Mouse (Mus musculus): ENCODE measurements around the gene Klra3.
"Not testable (repeated sequence)": the region's sequence is repeated elsewhere in the genome, so short reads cannot be mapped to it uniquely, and the experiment has no call there.

Gene Klra3

DNA sequence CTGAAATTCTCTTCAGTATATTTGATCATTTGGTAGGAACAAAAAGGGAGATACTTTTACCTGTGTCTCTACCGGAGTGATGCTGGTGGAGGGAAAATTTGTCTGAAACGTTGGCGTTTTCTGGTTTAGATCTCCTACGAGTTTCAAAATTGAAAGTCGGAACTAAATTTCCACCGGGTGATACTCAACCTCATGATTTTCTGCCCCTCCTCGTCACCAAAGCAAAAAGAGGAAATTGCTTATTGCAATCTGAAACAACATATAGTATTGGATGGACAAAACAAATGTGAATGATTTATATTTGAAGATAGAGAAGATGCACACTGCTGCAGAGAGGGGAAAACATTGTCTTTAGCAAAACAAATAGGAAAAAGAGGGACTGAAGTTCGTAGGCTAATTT lies at the start of gene Klra3:
Klra3 (minus strand) TSS at position 164 of the 400 bp plus-strand sequence.
- DNase-seq: no peak

DNA sequence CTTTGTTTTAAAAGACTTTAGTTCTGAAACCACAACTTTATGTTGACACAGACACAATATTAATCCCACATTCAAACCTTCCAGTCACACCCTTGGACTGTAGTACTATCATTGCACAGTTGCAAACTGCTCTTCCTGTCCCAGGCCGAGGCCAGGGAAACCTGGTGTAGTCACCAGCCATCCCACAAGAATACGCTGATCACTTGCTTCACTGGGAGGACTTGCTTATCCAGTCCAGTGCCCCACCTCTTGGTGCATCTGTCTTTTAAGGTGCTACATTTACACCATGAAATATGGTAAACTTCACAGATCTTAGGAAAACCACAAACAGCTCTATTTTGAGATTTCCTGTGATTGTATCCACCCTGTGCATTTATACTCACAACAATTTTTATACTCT lies 49.4 kb upstream of the Klra3 start, which contains the start of gene Klra1:
Klra1 (minus strand) TSS at position 125 of the 400 bp plus-strand sequence.
- no peak for DNase-seq

DNA sequence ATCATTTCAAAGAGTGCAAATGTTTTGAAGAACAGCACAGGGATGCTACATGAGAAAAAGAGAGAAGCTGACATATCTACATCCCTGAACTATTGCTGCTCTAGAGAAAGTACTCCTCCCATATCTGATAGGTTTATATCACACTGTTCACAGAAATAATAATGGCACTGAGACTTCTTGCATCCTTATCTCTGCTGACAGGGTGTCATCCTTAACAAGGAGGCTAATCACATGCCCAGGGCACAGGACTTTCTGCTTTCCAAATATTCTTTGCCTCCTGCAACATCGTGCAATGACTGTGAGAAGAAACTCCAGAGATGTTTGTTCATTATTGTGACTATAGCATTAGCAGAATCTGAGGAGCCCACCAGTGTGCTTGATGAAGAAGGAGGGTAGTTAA lies 48.4 kb upstream of the Klra3 start:
- DNase-seq: no peak

DNA sequence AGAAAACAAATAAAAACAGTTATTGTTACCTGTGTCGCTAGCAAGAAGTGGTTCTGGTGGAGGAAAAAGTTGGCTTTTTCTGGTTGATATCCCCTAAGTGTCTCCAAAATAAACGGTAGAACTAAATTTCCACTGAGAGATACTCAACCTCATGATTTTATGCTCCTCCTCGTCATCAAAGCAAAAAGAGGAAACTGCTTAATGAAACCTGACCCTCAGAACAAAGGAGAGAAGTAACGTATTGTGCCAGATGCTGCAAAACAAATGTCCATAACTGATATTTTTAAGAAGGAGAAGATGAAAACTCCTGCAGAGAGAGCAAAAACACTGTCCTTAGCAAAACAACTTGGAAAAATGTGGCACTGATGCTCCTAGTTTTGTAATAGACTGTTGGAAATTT lies 45.0 kb upstream of the Klra3 start:
- no peak for DNase-seq

DNA sequence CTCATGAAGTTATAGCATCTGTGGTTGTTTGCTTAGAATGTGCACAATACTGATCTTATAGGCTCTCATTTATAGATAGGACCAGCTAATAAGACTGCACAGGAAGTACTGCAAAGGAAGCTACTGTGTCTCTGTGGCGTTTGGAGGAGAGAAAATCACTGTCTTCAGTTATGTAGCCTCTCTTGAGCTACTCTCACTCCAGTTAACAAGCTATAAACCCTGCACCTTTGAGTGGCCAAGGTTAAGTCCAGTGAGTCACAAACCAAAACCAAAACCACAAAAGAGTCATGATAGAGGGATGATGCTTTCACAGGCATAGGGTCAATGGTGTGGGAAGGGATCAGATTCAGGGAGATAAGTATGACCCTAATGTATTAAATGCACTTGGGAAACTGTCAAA lies 8.0 kb upstream of the Klra3 start:
- not testable (repeated sequence) for DNase-seq

DNA sequence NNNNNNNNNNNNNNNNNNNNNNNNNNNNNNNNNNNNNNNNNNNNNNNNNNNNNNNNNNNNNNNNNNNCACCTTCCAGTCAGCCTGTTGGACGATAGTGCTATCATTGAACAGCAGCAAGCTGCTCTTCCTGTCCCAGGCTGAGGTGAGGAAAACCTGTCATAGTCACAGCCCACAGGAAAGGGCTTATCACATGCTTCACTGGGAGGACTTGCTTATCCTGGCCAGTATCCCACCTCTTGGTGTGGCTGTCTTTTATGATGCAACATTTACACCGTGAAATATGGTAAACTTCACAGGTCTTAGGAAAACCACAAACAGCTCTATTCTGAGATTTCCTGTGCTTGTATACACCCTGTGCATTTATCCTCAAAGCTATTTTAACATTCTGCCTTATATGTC lies 4.6 kb upstream of the Klra3 start:
- DNase-seq: not testable (repeated sequence)

DNA sequence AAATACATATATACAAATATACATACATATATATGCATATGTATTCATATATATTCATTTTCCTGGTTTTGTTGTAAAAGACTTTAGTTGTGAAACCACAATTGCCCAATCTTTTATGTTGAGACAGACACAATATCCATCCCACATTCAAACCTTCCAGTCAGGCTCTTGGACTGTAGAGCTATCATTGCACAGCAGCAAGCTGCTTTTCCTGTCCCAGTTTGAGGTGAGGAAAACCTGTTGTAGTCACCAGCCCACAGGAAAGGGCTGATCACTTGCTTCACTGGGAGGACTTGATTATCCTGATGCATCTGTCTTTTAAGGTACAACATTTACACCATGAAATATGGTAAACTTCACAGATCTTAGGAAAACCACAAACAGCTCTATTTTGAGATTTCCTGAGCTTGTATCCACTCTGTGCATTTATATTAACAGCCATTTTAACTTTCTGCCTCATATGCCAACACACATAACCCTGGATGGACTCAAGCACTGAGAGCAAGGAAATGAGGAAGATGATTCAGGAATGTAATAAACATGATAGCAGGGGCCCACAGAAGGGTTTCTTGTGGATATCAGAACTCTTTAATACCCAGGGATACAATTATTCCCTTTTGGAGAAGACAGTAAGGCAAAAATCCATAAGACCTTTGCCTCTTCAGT lies 49.3 kb downstream of the Klra3 start:
- DNase-seq: no peak

DNA sequence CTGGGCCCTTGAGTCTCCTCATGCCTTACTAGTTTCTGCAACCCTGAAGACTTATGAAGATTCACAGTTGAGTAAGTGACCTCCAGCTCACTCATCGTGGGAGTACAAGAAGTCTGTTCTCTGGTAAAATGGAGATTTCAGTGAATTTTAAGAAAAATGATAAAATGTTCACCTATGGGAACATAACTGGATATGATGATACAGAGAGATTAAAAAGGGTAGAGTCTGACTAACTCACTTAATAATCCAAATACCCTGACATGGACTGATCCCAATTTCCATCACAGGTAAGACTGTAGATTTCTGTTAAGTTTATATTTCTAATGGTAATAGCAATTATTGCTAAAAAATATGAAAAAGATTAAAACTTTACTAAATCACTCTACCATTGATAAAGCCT lies 55.5 kb downstream of the Klra3 start, which contains the start of gene Klra10:
Klra10 (minus strand) TSS at position 101 of the 400 bp plus-strand sequence.
- not testable (repeated sequence) for DNase-seq

Data from cerebellum, adult 11 months (tissue).